Mouse (Mus musculus): ENCODE results near the gene Sox8. TPM values are rescaled to one million over a fixed set of nuclear protein-coding genes. Genes with fewer than 3 reads are reported as not detected.

Sox8 gene
- polyA plus RNA-seq, 1 experiment from 2014 or later, result 8.0 TPM

DNA sequence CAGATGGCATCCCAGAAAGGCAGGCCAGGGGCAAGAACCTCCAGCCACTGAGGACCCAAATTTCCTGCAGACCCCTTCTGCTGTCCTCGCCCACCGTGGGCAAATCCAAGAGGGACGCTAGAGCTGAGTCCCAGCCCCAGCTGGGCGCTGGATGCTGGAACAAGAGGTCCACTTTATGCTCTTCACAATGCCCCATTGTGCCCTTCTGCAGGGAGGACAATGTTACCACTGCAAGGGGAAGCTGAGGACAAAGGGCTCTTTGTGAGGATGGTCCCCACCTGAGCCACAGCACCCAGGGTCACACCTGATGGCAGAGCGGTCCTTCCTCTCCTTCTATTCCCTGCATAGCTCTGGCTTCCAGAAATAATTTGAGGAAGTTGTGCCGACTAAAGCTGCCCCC, 6.8 kb upstream of the Sox8 start:
- WGBS, result 70% methylated on average over 6 of the region's 6 CpGs
- Histone ChIP-seq H3K4me3 (ENCODE audit: low read depth, low read length) (no peak overlapping the region), H3K9me3 (ENCODE audit: control insufficient read depth, low read depth, low read length) (no peaks in the 10 kb centered on the region), H3K27me3 (ENCODE audit: control insufficient read depth, insufficient read depth, low read length) (no peaks in the 10 kb centered on the region), H3K9ac (replicated peaks; ENCODE audit: low read depth, low read length) (no peak overlapping the region), H3K27ac (ENCODE audit: low read length) (no peak overlapping the region), H3K36me3 (ENCODE audit: control insufficient read depth, insufficient read depth, low read length) (no peaks in the 10 kb centered on the region), H3K4me2 (replicated peaks; ENCODE audit: low read depth, low read length) (no peak overlapping the region), H3K4me1 (ENCODE audit: control insufficient read depth, insufficient read depth, low read length) (peaks cover 8% of the 10 kb centered on the region)
- ATAC-seq (ENCODE audit: insufficient number of reproducible peaks, insufficient read depth, low FRiP score, low read depth), result no peak

- H3K4me3 ChIP-seq (ENCODE audit: low read depth, low read length), result no peak overlapping the region
- WGBS, result 66% methylated on average over 2 of the region's 2 CpGs
- H3K4me2 ChIP-seq (replicated peaks; ENCODE audit: low read depth, low read length), result no peak overlapping the region
- no peaks in the 10 kb centered on the region for H3K36me3 ChIP-seq (ENCODE audit: control insufficient read depth, insufficient read depth, low read length)
- no peak overlapping the region for H3K27ac ChIP-seq (ENCODE audit: low read length)
- no peaks in the 10 kb centered on the region for H3K9me3 ChIP-seq (ENCODE audit: control insufficient read depth, low read depth, low read length)
- no peaks in the 10 kb centered on the region for H3K27me3 ChIP-seq (ENCODE audit: control insufficient read depth, insufficient read depth, low read length)
- no peak for ATAC-seq (ENCODE audit: insufficient number of reproducible peaks, insufficient read depth, low FRiP score, low read depth)
- H3K4me1 ChIP-seq (ENCODE audit: control insufficient read depth, insufficient read depth, low read length), result peaks cover 12% of the 10 kb centered on the region
- no peak overlapping the region for H3K9ac ChIP-seq (replicated peaks; ENCODE audit: low read depth, low read length)
These were observed 5.5 kb upstream of the Sox8 start for GRCm38 (mm10) chr17:25576034-25576433.

DNA sequence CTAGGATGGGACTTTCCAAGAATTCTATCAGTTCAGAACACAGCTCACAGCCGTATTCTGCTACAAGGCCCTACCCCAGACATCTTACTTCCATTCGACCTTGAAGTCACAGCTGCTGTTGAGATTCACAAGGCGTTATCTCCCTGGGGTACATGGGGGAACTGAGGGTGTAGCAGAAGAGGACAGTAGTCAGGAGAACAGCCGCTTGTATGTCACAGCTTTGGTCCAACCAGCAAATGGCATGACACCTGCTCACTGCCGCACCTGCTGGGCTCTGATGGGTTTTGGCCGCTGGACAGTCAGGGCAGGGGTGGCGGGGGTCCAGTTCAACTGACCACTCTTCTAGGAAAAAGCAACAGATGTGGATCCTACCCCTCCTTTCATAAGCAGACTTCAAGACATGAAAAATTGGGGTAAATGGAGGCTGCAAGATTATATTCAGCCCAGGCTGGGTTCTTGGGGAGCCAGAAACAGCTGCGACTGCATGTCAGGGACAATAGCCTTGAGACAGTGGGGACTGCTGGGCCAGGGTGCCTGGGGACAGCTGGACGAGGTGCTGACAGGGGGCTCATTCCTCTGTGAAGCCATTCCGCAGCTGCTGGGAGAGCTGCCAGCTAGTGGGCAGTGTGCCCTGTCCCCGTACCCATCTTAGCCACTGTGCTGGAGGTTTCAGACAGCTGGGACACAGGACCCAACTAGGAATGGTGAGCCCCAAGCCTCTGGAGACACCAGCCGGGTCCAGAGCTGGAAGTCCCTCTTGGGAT, 4.9 kb upstream of the Sox8 start:
- 70% methylated on average over 12 of the region's 12 CpGs for WGBS
- no peak for ATAC-seq (ENCODE audit: insufficient number of reproducible peaks, insufficient read depth, low FRiP score, low read depth)
- Histone ChIP-seq H3K27ac (ENCODE audit: low read length) (no peak overlapping the region), H3K27me3 (ENCODE audit: control insufficient read depth, insufficient read depth, low read length) (no peaks in the 10 kb centered on the region), H3K9me3 (ENCODE audit: control insufficient read depth, low read depth, low read length) (no peaks in the 10 kb centered on the region), H3K4me2 (replicated peaks; ENCODE audit: low read depth, low read length) (no peak overlapping the region), H3K4me3 (ENCODE audit: low read depth, low read length) (no peak overlapping the region), H3K36me3 (ENCODE audit: control insufficient read depth, insufficient read depth, low read length) (no peaks in the 10 kb centered on the region), H3K9ac (replicated peaks; ENCODE audit: low read depth, low read length) (no peak overlapping the region), H3K4me1 (ENCODE audit: control insufficient read depth, insufficient read depth, low read length) (peaks cover 14% of the 10 kb centered on the region)

DNA sequence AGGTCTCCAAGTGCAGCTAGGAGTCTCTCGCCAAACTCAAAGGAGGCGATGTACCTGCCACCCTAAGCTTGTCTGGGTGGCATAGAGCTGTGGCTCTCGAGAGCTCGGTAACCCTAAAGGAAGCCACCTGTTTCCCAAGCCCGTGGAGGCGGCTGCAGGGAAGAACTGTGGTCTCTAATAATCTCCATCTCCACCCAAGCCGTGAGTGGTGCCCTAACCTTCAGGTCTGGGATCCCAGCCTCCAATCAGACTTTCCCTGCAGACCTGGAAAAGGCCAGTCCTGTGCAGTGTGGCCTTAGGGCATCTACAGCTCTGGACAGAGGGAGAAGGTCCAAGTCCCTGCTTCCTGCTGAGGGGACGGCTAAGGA, 951 bp upstream of the Sox8 start:
- no peaks in the 10 kb centered on the region for H3K9me3 ChIP-seq (ENCODE audit: control insufficient read depth, low read depth, low read length)
- peak overlapping the region; percentile 49 for H3K4me3 ChIP-seq (ENCODE audit: low read depth, low read length)
- H3K4me1 ChIP-seq (ENCODE audit: control insufficient read depth, insufficient read depth, low read length), result 0 out of 2 replicates have a peak, but pooled peaks cover 7% of the 10 kb centered on the region
- H3K27ac ChIP-seq (ENCODE audit: low read length), result no peak overlapping the region
- no peaks in the 10 kb centered on the region for H3K36me3 ChIP-seq (ENCODE audit: control insufficient read depth, insufficient read depth, low read length)
- H3K27me3 ChIP-seq (ENCODE audit: control insufficient read depth, insufficient read depth, low read length), result peaks cover 9% of the 10 kb centered on the region
- peak overlapping the region; percentile 98 for H3K4me2 ChIP-seq (replicated peaks; ENCODE audit: low read depth, low read length)
- 7% methylated on average over 8 of the region's 8 CpGs for WGBS
- no peak for ATAC-seq (ENCODE audit: insufficient number of reproducible peaks, insufficient read depth, low FRiP score, low read depth)
- peak overlapping the region; percentile 46; the same call in 1 of the 2 replicates for H3K9ac ChIP-seq (replicated peaks; ENCODE audit: low read depth, low read length)

DNA sequence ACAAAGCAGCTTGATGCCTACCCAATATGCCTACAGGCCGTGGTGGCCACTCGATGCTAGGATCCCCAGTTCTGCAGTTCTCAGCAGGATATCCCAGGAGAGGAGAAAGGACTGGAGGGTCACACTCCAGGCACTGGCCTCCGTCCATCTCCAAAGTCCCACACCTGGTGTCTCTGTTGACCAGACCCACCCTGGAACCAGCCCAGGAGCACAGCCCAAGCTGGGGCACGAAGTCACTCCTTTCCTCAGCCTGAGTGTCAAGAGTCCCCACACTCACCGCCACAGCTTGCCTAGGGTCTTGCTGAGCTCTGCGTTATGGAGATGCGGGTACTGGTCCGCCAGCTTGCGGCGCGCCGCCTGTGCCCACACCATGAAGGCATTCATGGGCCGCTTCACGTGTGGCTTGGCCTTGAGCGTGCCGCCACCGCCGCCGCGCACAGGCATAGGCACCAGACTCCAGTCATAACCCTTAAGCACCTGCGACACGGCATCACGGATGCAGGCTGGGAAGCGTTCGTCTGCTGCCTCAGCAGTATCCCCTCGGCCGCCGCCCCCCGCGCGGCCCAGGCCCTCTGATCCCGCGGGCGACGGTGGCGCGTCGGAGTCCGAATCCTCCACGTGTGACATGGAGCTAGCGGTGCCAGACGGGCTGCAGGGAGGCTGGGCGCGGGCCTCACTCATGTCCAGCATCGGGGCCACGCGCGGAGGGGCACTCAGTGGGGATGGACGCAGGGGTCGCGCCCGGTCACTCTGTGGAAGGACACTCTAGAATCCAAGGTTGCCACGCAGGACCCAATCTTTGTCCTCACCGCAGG, 446 bp downstream of the Sox8 start:
- no peaks in the 10 kb centered on the region for H3K9me3 ChIP-seq (ENCODE audit: control insufficient read depth, low read depth, low read length)
- ATAC-seq (ENCODE audit: insufficient number of reproducible peaks, insufficient read depth, low FRiP score, low read depth), result no peak
- 4% methylated on average over 54 of the region's 54 CpGs for WGBS
- peak overlapping the region; percentile 49 for H3K4me3 ChIP-seq (ENCODE audit: low read depth, low read length)
- H3K4me1 ChIP-seq (ENCODE audit: control insufficient read depth, insufficient read depth, low read length), result 0 out of 2 replicates have a peak, but pooled peaks cover 7% of the 10 kb centered on the region
- peaks cover 9% of the 10 kb centered on the region for H3K27me3 ChIP-seq (ENCODE audit: control insufficient read depth, insufficient read depth, low read length)
- peak overlapping the region; percentile 98 for H3K4me2 ChIP-seq (replicated peaks; ENCODE audit: low read depth, low read length)
- no peak overlapping the region for H3K27ac ChIP-seq (ENCODE audit: low read length)
- H3K36me3 ChIP-seq (ENCODE audit: control insufficient read depth, insufficient read depth, low read length), result no peaks in the 10 kb centered on the region
- H3K9ac ChIP-seq (replicated peaks; ENCODE audit: low read depth, low read length), result peak overlapping the region; percentile 46; the same call in 1 of the 2 replicates

DNA sequence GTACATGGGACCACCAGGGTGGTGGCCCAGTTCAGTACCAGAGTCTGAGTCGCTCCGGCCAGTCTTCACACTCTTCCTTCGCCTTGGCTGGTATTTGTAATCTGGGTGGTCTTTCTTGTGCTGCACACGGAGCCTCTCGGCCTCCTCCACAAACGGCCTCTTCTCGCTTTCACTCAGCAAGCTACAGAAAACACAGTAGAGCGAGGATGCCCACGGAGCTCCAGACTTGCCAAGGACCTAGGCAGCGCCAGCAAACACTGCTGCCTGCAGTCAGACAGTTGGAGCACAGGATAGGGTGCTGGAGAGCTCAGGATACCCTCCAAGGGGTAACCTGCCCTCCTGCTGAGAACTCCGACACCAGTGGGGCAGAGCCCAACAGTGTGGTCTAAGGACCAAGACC, 1.6 kb downstream of the Sox8 start:
- H3K36me3 ChIP-seq (ENCODE audit: control insufficient read depth, insufficient read depth, low read length), result no peaks in the 10 kb centered on the region
- no peak overlapping the region for H3K27ac ChIP-seq (ENCODE audit: low read length)
- H3K27me3 ChIP-seq (ENCODE audit: control insufficient read depth, insufficient read depth, low read length), result peaks cover 9% of the 10 kb centered on the region
- 75% methylated on average over 11 of the region's 11 CpGs for WGBS
- 0 out of 2 replicates have a peak, but pooled peaks cover 7% of the 10 kb centered on the region for H3K4me1 ChIP-seq (ENCODE audit: control insufficient read depth, insufficient read depth, low read length)
- H3K9me3 ChIP-seq (ENCODE audit: control insufficient read depth, low read depth, low read length), result no peaks in the 10 kb centered on the region
- peak overlapping the region; percentile 49; the same call in 1 of the 2 replicates for H3K4me3 ChIP-seq (ENCODE audit: low read depth, low read length)
- no peak overlapping the region for H3K4me2 ChIP-seq (replicated peaks; ENCODE audit: low read depth, low read length)
- H3K9ac ChIP-seq (replicated peaks; ENCODE audit: low read depth, low read length), result no peak overlapping the region
- no peak for ATAC-seq (ENCODE audit: insufficient number of reproducible peaks, insufficient read depth, low FRiP score, low read depth)

GRCm38 (mm10) chr17:25568206-25568605, 2.3 kb downstream of the Sox8 start:
- no peak overlapping the region for H3K4me2 ChIP-seq (replicated peaks; ENCODE audit: low read depth, low read length)
- WGBS, result 47% methylated on average over 10 of the region's 10 CpGs
- no peak overlapping the region for H3K4me3 ChIP-seq (ENCODE audit: low read depth, low read length)
- no peaks in the 10 kb centered on the region for H3K36me3 ChIP-seq (ENCODE audit: control insufficient read depth, insufficient read depth, low read length)
- H3K27ac ChIP-seq (ENCODE audit: low read length), result no peak overlapping the region
- ATAC-seq (ENCODE audit: insufficient number of reproducible peaks, insufficient read depth, low FRiP score, low read depth), result no peak
- no peaks in the 10 kb centered on the region for H3K9me3 ChIP-seq (ENCODE audit: control insufficient read depth, low read depth, low read length)
- H3K27me3 ChIP-seq (ENCODE audit: control insufficient read depth, insufficient read depth, low read length), result peaks cover 9% of the 10 kb centered on the region
- no peak overlapping the region for H3K9ac ChIP-seq (replicated peaks; ENCODE audit: low read depth, low read length)
- 0 out of 2 replicates have a peak, but pooled peaks cover 7% of the 10 kb centered on the region for H3K4me1 ChIP-seq (ENCODE audit: control insufficient read depth, insufficient read depth, low read length)

- no peak overlapping the region for H3K4me3 ChIP-seq (ENCODE audit: low read depth, low read length)
- H3K36me3 ChIP-seq (ENCODE audit: control insufficient read depth, insufficient read depth, low read length), result no peaks in the 10 kb centered on the region
- no peak for ATAC-seq (ENCODE audit: insufficient number of reproducible peaks, insufficient read depth, low FRiP score, low read depth)
- no peak overlapping the region for H3K4me2 ChIP-seq (replicated peaks; ENCODE audit: low read depth, low read length)
- H3K27me3 ChIP-seq (ENCODE audit: control insufficient read depth, insufficient read depth, low read length), result peaks cover 9% of the 10 kb centered on the region
- no peaks in the 10 kb centered on the region for H3K9me3 ChIP-seq (ENCODE audit: control insufficient read depth, low read depth, low read length)
- H3K27ac ChIP-seq (ENCODE audit: low read length), result no peak overlapping the region
- WGBS, result 22% methylated on average over 14 of the region's 14 CpGs
- H3K9ac ChIP-seq (replicated peaks; ENCODE audit: low read depth, low read length), result no peak overlapping the region
- H3K4me1 ChIP-seq (ENCODE audit: control insufficient read depth, insufficient read depth, low read length), result 0 out of 2 replicates have a peak, but pooled peaks cover 7% of the 10 kb centered on the region
These were observed 2.7 kb downstream of the Sox8 start for GRCm38 (mm10) chr17:25567745-25568144.

Data from stomach, embryonic 14.5 days (tissue).